Mouse (Mus musculus): Measurements from ENCODE around the gene Hivep3.

GRCm38 (mm10) chr4:120152648-120153047 is 419.1 kb downstream of the Hivep3 start:
- TF ChIP-seq POLR2A (IDR thresholded peaks at IDR 0.05; ENCODE audit: insufficient read length, low read depth) = no peak
- no peak for TF ChIP-seq USF1 (IDR thresholded peaks at IDR 0.05; ENCODE audit: low read depth)
- TF ChIP-seq SRF (IDR thresholded peaks at IDR 0.05; ENCODE audit: control insufficient read depth, insufficient read length, low read depth) = no peak
- TF ChIP-seq MAX (IDR thresholded peaks at IDR 0.05; ENCODE audit: low read depth) = no peak
- TF ChIP-seq POLR2AphosphoS2 (IDR thresholded peaks at IDR 0.05; ENCODE audit: insufficient read length, low read depth) = no peak
- no peak for TF ChIP-seq TCF12 (IDR thresholded peaks at IDR 0.05; ENCODE audit: insufficient read depth, poor library complexity, severe bottlenecking)
- no peak for TF ChIP-seq CEBPB (IDR thresholded peaks at IDR 0.05; ENCODE audit: insufficient read depth, poor library complexity, severe bottlenecking)
- TF ChIP-seq E2F4 (IDR thresholded peaks at IDR 0.05; ENCODE audit: insufficient read depth) = no peak
- TF ChIP-seq MYOD1 (IDR thresholded peaks at IDR 0.05; ENCODE audit: control insufficient read depth in 1 of 3, insufficient read length in 2 of 3, low read depth in 2 of 3) = no peak
- TF ChIP-seq MYOG (IDR thresholded peaks at IDR 0.05; ENCODE audit: control insufficient read depth in 1 of 3, insufficient read depth in 1 of 3, insufficient read length in 2 of 3, low read depth in 2 of 3) = no peak
- no peak for TF ChIP-seq REST (IDR thresholded peaks at IDR 0.05; ENCODE audit: insufficient read depth, insufficient read length)

Data from myocyte (in vitro differentiated cells).